Mouse (Mus musculus) layer of hippocampus, adult 2 months (tissue): ENCODE data around the gene Vcam1. TPM values are rescaled to one million over a fixed set of nuclear protein-coding genes. Genes with fewer than 3 reads are reported as not detected.

Source experiments
- DNase-seq, 2 experiments: peaks; one replicate each; pipeline ENCODE4 v3.0.0; 2022; ENCODE audit warnings: low spot score in 2 of 2
- H3K27ac ChIP-seq: fragments of 200-600 bp; 2 replicates; pipeline ENCODE4 v1.8.1; 2022
- H3K4me3 ChIP-seq: fragments of 200-600 bp; 2 replicates; pipeline ENCODE4 v1.8.1; 2022; ENCODE audit warnings: mild to moderate bottlenecking
- CTCF ChIP-seq: fragments of 200-600 bp; conservative IDR thresholded peaks from 2 replicates; pipeline ENCODE4 v1.8.1; 2022; ENCODE audit warnings: antibody characterized with exemption, mild to moderate bottlenecking, moderate library complexity
- total RNA-seq, 2 experiments: library from RNA; stranded (reverse); gene quantifications; 2 replicates each; pipeline ENCODE4 v1.2.3; 2021

Gene Vcam1
- total RNA-seq, 2 experiments from 2014 or later = 18.5 to 23.1 TPM

DNA sequence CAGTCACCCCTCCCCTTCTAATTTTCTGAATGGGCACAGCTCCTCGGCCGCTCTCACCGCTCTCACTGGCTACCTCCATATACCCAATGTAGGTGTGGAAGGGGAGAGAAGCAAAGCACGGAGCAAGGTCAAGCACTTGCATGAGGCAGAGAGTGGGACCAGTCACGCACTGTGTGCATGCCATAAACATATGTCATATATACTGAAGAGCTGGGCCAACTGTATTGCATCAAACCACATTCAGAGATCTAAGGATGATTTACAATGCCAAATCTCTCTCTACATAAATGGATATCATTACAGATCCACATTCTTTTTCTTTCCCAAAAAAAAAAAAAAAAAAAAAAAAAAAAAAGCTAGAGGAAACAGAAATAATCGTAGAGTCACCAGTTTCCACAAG, 9.1 kb downstream of the Vcam1 start:
- H3K27ac ChIP-seq = no peak overlapping the region
- TF ChIP-seq CTCF = no peak
- no peak for DNase-seq
- no peak overlapping the region for H3K4me3 ChIP-seq

DNA sequence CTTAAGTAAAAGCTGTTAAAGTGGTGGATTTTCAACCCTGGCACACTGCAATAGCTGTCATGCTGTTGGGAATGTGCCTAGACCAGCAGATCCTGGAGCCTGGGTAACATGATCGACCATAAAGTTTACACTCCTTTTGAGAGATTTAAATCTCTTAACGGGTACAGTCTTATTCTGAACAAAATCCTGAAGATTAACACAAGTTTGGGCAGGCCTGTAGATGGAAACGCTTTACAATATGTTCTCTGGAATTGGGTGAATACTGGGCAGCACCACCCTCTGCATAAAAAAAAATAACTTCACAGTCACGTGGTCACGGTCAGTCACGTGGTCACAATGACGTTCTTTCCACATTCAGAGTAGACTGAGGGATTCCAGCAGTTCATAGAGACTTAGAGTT, 10.3 kb downstream of the Vcam1 start:
- no peak for DNase-seq
- no peak for TF ChIP-seq CTCF
- Histone ChIP-seq H3K4me3 (peak overlapping the region; percentile 20), H3K27ac (no peak overlapping the region)

DNA sequence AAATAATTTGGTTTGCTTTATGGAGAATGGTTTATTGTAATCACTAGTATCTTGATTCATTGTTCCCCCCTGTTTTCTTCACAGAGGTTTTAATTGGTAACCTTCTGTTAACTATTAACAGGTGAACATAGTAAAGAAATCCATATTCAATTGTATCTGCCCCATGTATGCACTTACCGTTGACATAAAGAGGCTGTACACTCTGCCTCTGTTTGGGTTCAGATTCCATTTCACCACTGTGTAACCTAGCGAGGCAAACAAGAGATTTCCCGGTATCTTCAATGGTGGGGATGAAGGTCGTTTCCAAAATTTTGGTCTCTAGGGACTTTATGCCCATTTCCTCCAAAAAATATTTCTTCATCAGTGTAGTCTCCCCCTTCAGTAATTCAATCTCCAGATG, 12.4 kb downstream of the Vcam1 start:
- no peak overlapping the region for H3K27ac ChIP-seq
- TF ChIP-seq CTCF = no peak
- no peak overlapping the region for H3K4me3 ChIP-seq
- no peak for DNase-seq

DNA sequence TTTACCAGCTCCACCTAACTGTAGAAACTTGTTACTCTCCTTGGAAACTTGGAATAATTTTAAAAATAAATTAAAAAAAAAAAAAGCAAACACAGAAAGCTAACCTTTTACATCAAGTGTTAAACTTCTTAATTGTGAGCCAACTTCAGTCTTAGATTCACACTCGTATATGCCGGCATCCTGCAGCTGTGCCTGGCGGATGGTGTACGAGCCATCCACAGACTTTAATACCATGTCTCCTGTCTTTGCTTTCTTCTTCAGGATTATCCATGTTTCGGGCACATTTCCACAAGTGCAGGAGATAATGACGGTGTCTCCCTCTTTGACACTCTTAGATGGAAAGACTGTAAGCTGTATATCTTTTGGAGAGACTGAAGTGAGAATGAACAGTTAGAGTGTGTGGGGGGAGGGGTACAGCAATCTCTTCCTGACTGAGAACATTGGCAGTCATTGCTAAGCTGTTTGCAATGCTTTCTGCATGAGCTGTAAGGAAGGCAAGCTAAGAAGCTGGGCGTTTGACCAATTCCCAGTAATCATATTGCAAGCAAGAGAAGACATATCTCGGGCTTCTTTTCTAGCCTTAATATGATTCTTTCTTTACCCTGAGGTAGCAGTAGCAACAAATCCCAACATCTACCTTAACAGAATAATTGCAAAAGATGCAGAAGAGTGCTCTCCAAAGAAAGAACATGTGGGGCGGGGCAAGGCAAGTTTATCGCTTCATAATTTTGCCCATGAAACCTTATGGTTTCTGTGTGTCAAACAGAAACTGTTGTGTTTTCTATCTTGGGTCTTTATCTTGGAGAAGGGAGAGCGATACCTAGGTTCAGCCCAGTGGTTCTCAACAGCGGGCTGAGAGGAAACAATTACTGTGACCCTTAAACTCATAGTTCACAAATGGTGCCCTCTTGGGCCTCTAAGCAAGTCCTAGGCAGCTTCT, 15.0 kb downstream of the Vcam1 start:
- no peak for TF ChIP-seq CTCF
- Histone ChIP-seq H3K4me3 (peak overlapping the region; percentile 24; the same call in 1 of the 2 replicates), H3K27ac (peak overlapping the region; percentile 62; the same call in 1 of the 2 replicates)
- DNase-seq = peak in 1 of 2 experiments; percentile 13

DNA sequence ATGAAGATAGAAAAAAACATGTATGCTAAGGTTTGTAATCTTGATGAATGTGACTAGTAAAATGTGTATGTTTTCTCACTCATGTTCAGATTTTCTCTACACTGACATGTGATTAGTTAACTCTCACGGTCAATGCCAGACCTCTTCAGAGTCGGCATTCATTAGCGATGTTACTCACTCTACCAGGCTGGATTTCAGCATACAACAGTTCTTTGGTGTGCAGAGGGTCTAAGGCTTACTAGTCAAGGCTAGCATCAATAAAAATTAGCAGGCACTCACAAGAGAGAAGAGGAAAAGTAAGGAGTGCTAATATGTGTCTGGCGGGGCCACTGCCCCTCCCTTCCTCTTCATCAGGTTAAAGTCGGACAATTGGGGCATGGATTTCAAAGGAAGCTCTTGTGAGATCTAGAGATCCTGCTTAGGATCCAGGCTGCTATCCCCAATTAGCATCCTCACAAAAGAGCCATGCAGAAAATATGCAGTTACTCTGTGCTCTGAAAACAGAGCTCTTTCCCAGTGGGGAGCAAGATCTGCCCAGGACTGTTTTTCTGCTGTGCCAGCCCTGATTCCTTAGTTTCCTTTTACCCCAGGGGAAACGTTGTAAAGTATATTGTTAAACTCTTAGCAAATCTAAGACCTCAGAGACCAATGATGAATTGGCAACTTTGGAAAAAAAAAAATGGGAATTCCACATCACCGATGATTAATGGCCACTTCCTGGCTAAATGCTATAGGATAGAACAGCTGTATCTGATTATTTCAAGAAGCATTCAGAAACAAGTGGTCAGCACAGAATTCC, 15.8 kb downstream of the Vcam1 start:
- Histone ChIP-seq H3K27ac (peak overlapping the region; percentile 62; the same call in 1 of the 2 replicates), H3K4me3 (peak overlapping the region; percentile 24; the same call in 1 of the 2 replicates)
- TF ChIP-seq CTCF = no peak
- no peak for DNase-seq

DNA sequence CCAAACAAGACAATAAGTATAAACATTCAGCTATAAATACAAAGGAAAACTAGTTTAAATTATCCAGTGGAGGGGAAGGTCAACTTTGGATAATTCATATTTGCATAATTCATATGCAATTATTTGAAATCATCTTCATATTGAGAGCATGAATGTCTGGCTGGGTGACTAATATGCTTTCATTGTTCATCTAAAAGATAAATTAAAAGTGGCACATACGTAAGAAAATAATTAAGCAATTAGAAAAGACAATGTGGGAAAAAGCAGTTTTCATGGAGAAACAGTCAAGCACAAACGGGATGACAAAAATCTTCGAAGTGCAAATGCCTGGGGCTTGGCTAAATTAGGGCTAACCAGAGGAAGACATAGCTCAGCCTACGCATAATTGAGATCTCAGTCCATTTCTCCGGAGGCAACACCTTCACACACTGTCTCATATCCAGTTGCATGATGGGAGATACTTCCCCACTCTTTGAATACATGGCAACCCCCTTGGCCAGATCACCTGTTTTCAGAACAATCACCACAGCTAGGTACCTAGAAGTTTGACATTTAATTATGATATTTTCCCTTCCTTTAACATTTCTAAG, 16.6 kb downstream of the Vcam1 start:
- DNase-seq = no peak
- TF ChIP-seq CTCF = no peak
- H3K27ac ChIP-seq = peak overlapping the region; percentile 62; the same call in 1 of the 2 replicates
- no peak overlapping the region for H3K4me3 ChIP-seq

DNA sequence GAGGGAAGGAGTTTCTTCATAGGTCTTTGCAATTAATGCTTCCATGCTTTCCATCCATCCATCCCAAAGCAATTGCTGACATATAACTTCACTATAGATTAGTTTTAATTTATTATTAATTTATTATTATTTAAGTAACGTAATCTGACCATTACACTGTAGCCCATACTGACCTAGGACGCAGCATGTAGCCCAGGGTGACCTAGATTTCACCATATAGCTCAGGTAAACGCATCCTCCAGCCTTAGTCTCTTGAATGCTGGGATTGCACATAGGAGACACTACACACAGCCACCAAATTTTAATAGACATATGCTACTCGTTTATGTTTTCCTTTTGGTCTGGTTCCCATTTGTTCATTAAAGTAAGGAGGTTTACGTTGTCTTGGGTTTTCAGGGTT, 23.8 kb downstream of the Vcam1 start:
- DNase-seq = no peak
- no peak overlapping the region for H3K27ac ChIP-seq
- TF ChIP-seq CTCF = no peak
- no peak overlapping the region for H3K4me3 ChIP-seq

DNA sequence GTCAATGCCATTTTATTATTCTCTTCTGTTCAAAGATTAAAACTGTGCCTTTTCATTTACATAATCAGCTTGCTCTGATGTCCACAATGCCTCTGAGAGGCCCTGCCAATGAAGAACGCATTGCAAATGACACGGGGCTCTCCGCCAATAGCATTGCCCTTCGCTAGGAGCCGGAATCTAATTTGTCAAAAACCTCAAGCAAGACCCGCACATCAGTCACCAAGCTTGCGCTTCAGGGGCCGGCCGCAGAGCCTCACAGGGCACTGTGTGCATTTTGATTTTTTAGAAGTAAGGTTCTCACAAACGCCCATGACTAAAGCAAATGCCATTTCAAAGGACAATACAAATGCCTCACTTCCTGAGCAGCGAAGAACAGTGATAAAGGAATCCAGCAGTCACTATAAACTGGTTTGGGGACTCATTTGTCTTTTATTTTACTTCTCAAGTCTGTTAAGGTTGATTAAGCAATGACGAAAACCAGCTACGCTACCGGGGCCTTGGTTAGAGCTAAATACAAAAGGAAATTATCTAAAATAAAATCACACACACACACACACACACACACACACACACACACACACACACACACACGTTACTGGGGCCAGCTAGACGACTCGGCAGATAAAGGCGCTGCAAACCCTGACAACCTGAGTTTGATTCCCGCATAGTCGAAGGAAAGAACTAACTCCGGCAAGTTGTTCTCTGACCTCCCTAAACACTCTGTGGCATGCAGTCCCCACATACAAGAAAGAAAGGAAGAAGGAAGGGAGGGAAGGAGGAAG, 24.4 kb downstream of the Vcam1 start:
- TF ChIP-seq CTCF = 0 out of 2 replicates have a peak, but pooled peaks have one; percentile 31
- Histone ChIP-seq H3K27ac (peak overlapping the region; percentile 10; the same call in 1 of the 2 replicates), H3K4me3 (peak overlapping the region; percentile 46)
- DNase-seq = peak; percentile 43 to 49

DNA sequence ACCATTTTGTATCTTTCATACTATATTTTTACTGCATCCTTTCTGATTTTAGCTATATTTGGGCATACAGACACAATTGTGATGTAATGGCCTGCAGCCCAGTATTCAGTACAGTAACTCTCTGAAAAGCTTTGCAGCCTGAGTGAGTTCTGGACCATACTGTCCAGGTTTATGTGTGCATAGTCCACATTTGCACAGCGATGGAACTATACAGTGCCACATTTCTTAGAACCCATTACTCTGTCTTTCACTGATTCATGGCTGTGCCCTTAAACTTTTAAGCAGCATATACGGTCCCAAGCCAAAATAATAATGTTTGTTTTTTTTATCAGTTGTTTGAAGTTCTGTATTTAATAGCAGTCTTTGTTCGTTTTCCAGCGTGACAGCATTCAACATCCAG, 25.2 kb downstream of the Vcam1 start:
- TF ChIP-seq CTCF = no peak
- Histone ChIP-seq H3K27ac (no peak overlapping the region), H3K4me3 (no peak overlapping the region)
- no peak for DNase-seq

DNA sequence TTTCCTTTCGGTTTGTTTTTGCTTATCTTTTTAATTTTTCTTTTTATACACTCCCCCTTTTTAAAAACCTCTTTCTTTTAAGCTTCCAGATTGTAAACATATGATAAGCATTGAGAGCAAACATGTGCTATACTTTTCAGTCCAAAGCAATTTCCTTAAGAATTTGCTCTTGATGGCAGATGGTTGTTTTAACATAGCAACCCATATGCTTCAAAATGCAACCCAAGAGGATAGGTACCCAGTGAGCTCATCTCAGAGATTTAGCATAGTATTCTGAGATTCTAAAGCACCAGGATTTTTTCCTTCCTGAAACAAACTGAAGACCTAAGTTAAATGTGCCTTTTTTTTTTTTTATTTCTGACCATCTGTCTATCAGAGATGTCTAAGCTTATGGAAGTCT, 28.6 kb downstream of the Vcam1 start:
- TF ChIP-seq CTCF = no peak
- H3K4me3 ChIP-seq = no peak overlapping the region
- no peak for DNase-seq
- no peak overlapping the region for H3K27ac ChIP-seq

DNA sequence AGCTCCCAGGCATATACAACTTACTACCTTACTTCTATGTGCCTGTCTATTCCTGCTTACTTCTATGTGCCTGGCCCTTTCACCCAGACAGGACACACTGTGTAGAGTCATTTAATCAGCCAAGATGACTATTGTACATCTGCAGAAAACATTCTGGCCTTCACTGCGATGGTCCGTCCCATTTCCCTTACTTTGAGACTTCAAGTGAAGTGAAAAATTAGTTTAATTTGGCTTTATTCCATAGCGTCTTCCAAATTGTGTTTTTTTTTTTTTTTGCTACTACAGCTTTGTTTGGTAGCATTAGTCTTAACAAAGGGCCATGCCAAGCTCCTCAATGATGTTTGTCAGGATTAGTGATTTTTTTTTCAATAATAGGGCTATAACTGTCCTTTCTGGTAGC, 33.6 kb downstream of the Vcam1 start:
- Histone ChIP-seq H3K27ac (no peak overlapping the region), H3K4me3 (no peak overlapping the region)
- DNase-seq = no peak
- no peak for TF ChIP-seq CTCF

DNA sequence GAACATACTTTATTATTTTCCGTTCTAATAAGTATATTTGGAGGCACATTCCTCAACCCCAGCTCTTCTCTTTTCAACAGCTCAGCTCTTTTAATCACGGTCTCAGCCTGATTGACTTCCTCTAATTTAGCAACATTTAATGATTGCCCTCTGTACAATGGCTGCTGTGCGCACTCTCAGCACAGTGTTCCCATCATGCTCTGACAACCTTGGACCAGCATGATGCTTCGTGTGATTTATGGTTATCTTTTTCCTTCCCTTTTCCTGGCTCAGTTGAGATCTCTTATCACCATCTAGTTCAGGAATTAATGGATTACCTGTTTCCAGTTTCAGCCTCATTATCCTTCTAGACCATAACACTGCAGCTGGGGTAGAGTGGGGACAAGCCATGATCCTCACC, 34.2 kb downstream of the Vcam1 start:
- no peak overlapping the region for H3K4me3 ChIP-seq
- TF ChIP-seq CTCF = no peak
- DNase-seq = no peak
- no peak overlapping the region for H3K27ac ChIP-seq
